Mouse (Mus musculus) liver, embryonic 14.5 days (tissue): ENCODE data around the gene Rcc1l. TPM values are rescaled to one million over a fixed set of nuclear protein-coding genes. Genes with fewer than 3 reads are reported as not detected.

Experiments used
- ATAC-seq: fragments of 200-750 bp; cut with Nextera tagmentation; 2 replicates; pipeline ENCODE4 v1.8.0; 2017; ENCODE audit warnings: moderate number of reproducible peaks, mild to moderate bottlenecking, moderate library complexity; ENCODE audit not compliant: insufficient read depth
- DNase-seq, 3 experiments: peaks; one replicate each; pipeline ENCODE4 v3.0.0-alpha.2; 2012 to 2013; ENCODE audit warnings: low read depth in 3 of 3, low spot score in 3 of 3
- H3K27ac ChIP-seq: fragments of 300-500 bp; sonication (generic); 2 replicates; pipeline ENCODE4 v1.5.1; 2014; ENCODE audit warnings: moderate library complexity, mild to moderate bottlenecking, control low read depth, inconsistent platforms
- H3K27me3 ChIP-seq: fragments of 300-500 bp; sonication (generic); 2 replicates; pipeline ENCODE4 v1.6.1; 2014; ENCODE audit warnings: mild to moderate bottlenecking, low read length, moderate library complexity; ENCODE audit not compliant: control insufficient read depth, insufficient read depth
- H3K36me3 ChIP-seq: fragments of 300-500 bp; sonication (generic); replicated peaks from 2 replicates; pipeline ENCODE4 v1.6.1; 2014; ENCODE audit warnings: low read depth; ENCODE audit not compliant: control insufficient read depth, insufficient read depth
- H3K4me1 ChIP-seq, 2 experiments: fragments of 200-500 bp in 1 of 2; fragments of 300-500 bp in 1 of 2; sonication (generic) in 1 of 2; replicated peaks; 2 replicates each; pipeline ENCODE4 v1.6.1; 2012 to 2014; ENCODE audit warnings: antibody characterized with exemption in 1 of 2, inconsistent platforms in 1 of 2, low read length in 1 of 2; ENCODE audit not compliant: control insufficient read depth in 2 of 2, insufficient read depth in 2 of 2
- H3K4me2 ChIP-seq: fragments of 300-500 bp; sonication (generic); 2 replicates; pipeline ENCODE4 v1.6.1; 2014; ENCODE audit warnings: low read depth, mild to moderate bottlenecking, control low read depth, moderate library complexity
- H3K4me3 ChIP-seq, 2 experiments: fragments of 200-500 bp in 1 of 2; fragments of 300-500 bp in 1 of 2; sonication (generic) in 1 of 2; 2 replicates each; pipeline ENCODE4 v1.5.1; 2012 to 2014; ENCODE audit warnings: low read depth in 2 of 2, low read length in 2 of 2, mild to moderate bottlenecking in 2 of 2, control low read depth in 1 of 2, inconsistent platforms in 1 of 2, moderate library complexity in 1 of 2; ENCODE audit not compliant: insufficient read depth in 1 of 2
- H3K9ac ChIP-seq: fragments of 300-500 bp; sonication (generic); replicated peaks from 2 replicates; pipeline ENCODE4 v1.6.1; 2014; ENCODE audit warnings: mild to moderate bottlenecking, control low read depth, moderate library complexity
- H3K9me3 ChIP-seq: fragments of 300-500 bp; sonication (generic); 2 replicates; pipeline ENCODE4 v1.6.1; 2016; ENCODE audit warnings: low read length, mixed read lengths; ENCODE audit not compliant: control insufficient read depth
- CTCF ChIP-seq: IDR thresholded peaks from 2 replicates; pipeline ENCODE4 v1.5.1; 2016; ENCODE audit warnings: antibody characterized with exemption, low read depth, control low read depth
- EP300 ChIP-seq: IDR thresholded peaks from 2 replicates; pipeline ENCODE4 v1.6.1; 2016; ENCODE audit warnings: antibody characterized with exemption, low read depth
- WGBS: fragments of 180-500 bp; shearing (Covaris S2); extraction: QIAGEN DNeasy Blood & Tissue Kit; methylation state at CpG from one replicate; pipeline ENCODE4 v1.1.7; 2014; ENCODE audit not compliant: insufficient replicate concordance; 5-methylcytosine and 5-hydroxymethylcytosine counted together
- polyA plus RNA-seq, 2 experiments: library from polyadenylated mRNA; depleted of rRNA in 1 of 2; stranded (reverse) in 1 of 2; unstranded in 1 of 2; fragments of >200 nt; fragmentation: Nextera tagmentation in 1 of 2; extraction: Ambion mirVana in 1 of 2; gene quantifications; 2 replicates each; pipeline versions ENCODE4 v1.2.1 to v1.2.3; 2012 to 2014

The Rcc1l gene
- polyA plus RNA-seq, 2 experiments: 8.4 to 11.2 TPM

- DNase-seq: peak in 2 of 3 experiments; percentile 35 to 60
- 56% methylated on average over 4 of the region's 4 CpGs for WGBS
Observed at GRCm38 (mm10) chr5:134186961-134187731, 10.6 kb upstream of the Rcc1l start.

GRCm38 (mm10) chr5:134186059-134186458 is 9.5 kb upstream of the Rcc1l start:
- Histone ChIP-seq H3K4me3 (no peak overlapping the region), H3K4me2 (no peak overlapping the region), H3K36me3 (no peaks in the 10 kb centered on the region), H3K9me3 (no peaks in the 10 kb centered on the region), H3K27me3 (no peaks in the 10 kb centered on the region), H3K4me1 (peaks cover 15 to 16% of the 10 kb centered on the region in 2 experiments), H3K27ac (no peak overlapping the region), H3K9ac (no peak overlapping the region)
- WGBS: 85% methylated on average over 3 of the region's 3 CpGs
- no peak for DNase-seq
- ATAC-seq: no peak
- TF ChIP-seq CTCF (no peak), EP300 (no peak)

More at GRCm38 (mm10) chr5:134186961-134187731, 10.6 kb upstream of the Rcc1l start:
- Histone ChIP-seq H3K27ac (no peak overlapping the region), H3K4me1 (peaks cover 13 to 14% of the 10 kb centered on the region in 2 experiments), H3K27me3 (no peaks in the 10 kb centered on the region), H3K4me3 (no peak overlapping the region), H3K9ac (no peak overlapping the region), H3K36me3 (no peaks in the 10 kb centered on the region), H3K4me2 (no peak overlapping the region), H3K9me3 (no peaks in the 10 kb centered on the region)
- no peak for ATAC-seq
- TF ChIP-seq CTCF: peak; percentile 96
- TF ChIP-seq EP300: no peak

GRCm38 (mm10) chr5:134183880-134184808 is 7.6 kb upstream of the Rcc1l start, which contains the start of gene Gtf2ird2:
Gtf2ird2 (plus strand) TSS chr5:134184019.
- under 1% methylated on average over 91 of the region's 92 CpGs for WGBS
- Histone ChIP-seq H3K4me1 (peaks cover 16 to 18% of the 10 kb centered on the region in 2 experiments), H3K27ac (peak within 1 kb of the TSS; percentile 75), H3K4me2 (peak within 1 kb of the TSS; percentile 97), H3K9ac (peak within 1 kb of the TSS; percentile 88), H3K36me3 (no peaks in the 10 kb centered on the region), H3K9me3 (no peaks in the 10 kb centered on the region), H3K4me3 (peak within 1 kb of the TSS; percentile 73 to 94), H3K27me3 (no peaks in the 10 kb centered on the region)
- DNase-seq (peak; percentile 94 to 95 (median 95)), ATAC-seq (peak; percentile 95)
- TF ChIP-seq CTCF (peak; percentile 28; the same call in 1 of the 2 replicates), EP300 (no peak)

- WGBS: 21% methylated on average over 7 of the region's 7 CpGs
- Histone ChIP-seq H3K9ac (peak overlapping the region; percentile 88), H3K36me3 (no peaks in the 10 kb centered on the region), H3K27me3 (no peaks in the 10 kb centered on the region), H3K9me3 (no peaks in the 10 kb centered on the region), H3K27ac (peak overlapping the region; percentile 75), H3K4me1 (peaks cover 16 to 21% of the 10 kb centered on the region in 2 experiments), H3K4me3 (peak overlapping the region; percentile 73 to 94), H3K4me2 (peak overlapping the region; percentile 97)
- DNase-seq: no peak
- TF ChIP-seq EP300 (0 out of 2 replicates have a peak, but pooled peaks have one; percentile 7), CTCF (no peak)
- no peak for ATAC-seq
Observed at GRCm38 (mm10) chr5:134183162-134183561, 6.6 kb upstream of the Rcc1l start.
